Mouse (Mus musculus): Measurements from ENCODE around the gene Fbxo9.
"Not testable (repeated sequence)": the region's sequence is repeated elsewhere in the genome, so short reads cannot be mapped to it uniquely, and the experiment has no call there.

Fbxo9 gene

DNA sequence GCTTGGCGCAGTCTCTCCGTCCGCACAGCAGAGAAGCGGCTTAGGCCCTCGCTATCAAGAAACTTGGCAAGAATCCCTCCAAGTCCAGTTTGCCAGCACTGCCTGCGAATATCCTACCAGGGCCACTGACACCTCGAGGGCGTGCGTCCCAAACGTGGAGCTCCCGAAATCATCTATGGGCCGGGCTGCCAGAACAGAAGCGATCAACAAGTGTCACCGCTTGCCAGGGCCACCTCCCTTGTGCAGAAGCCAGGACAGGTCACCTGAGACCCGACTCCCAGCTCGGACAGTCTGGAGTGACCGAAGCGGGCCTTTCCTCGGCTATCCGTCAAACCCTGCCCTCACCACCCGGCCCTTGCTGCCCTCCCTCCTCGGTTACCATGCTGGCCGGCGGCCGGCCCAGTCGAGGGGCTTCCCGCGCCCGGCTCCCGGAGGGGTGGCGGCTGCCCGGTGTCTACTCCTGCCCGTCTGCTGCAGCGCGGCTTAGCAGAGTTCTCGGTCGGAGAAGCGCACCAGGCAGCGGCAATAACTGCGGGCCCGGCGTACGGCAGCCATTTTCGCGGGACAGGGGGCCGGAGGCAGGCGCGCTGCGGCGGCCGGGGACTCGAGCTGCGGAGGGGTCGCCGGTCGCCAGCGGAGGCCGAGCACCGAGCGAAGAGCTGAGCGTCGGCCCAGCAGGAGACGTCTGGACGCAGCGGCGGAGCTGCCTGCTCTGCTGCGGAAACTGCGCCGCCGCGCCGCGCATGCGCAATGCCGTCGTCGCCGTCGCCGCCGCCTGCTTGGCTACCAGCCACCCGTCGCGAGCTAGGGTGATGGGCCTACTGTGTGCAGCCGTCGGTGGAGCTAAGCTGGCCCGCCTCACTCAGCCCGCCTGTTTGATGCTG, 711 bp downstream of the Fbxo9 start:
- DNase-seq (ENCODE audit: low spot score), result peak; percentile 93

DNA sequence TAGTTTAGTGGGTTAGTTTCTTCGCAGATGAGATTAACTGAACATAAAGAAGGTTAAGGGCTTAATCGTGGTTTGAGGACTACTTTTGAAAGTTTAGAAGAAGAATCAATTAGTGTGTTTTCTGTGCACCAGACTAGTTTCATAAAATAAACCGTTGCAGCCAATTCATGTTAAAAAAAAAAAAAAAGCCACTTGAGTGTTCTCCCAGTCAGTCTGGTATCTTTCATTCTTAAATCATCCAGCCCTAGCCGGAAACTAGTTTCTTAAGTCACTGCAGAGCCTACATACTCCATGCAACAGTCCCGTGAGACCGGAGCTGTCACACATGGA, 1.3 kb downstream of the Fbxo9 start:
- no peak for DNase-seq (ENCODE audit: low spot score)

DNA sequence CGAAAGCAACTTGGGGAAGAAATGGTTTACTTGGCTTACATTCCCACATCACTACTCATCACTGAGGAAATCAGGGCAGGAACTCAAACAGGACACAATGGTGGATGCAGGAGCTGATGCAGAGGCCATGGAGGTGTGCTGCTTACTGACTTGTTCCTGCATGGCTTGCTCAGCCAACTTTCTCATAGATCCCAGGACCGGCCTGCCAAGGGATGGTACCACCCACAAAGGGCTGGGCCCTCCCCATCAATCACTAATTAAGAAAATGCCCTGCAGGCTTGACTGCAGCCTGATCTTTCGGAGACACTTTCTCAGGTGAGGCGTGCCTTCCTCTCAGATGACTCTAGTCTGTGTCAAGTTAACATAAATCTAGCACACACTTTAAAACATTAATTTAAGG, 2.0 kb downstream of the Fbxo9 start:
- DNase-seq (ENCODE audit: low spot score), result no peak

DNA sequence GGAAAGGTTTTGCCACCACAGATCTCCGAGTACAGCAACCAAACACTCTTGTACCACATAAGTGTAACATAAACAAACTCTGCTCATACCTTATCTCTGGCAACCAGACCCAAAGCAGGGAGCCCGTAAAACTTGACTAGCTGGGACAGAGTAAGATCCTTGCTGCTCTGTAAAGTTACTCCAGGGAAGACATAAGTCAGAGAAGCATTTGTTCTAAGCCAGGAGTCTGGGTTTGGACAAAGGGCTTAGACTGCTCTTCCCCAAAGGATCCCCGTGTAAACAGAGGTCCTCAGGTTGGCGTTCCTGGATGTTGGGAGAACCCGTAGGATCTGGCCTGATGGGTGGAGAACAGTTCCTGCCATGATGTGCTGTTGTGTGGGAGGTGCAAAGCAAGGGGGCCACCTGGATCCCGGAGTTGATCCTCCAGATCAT, 3.3 kb downstream of the Fbxo9 start:
- DNase-seq (ENCODE audit: low spot score), result no peak

DNA sequence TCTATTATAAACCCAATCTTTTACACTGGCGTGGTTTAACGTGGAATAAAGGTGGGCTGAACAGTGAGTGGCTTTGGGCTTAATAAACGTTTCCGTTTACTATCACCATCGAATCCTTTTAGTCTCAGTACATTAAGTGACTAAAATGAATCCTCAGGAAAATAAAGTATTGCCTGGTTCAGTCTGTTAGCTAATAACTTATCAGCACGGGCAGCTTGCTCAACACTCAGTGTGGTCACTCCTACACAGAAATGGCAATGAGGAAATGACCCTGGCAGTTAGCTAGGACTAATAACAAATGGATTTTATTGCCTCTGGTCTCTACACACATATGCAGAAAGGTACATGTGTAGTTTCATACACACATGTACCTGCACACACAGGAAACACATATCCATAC, 3.9 kb downstream of the Fbxo9 start:
- no peak for DNase-seq (ENCODE audit: low spot score)

DNA sequence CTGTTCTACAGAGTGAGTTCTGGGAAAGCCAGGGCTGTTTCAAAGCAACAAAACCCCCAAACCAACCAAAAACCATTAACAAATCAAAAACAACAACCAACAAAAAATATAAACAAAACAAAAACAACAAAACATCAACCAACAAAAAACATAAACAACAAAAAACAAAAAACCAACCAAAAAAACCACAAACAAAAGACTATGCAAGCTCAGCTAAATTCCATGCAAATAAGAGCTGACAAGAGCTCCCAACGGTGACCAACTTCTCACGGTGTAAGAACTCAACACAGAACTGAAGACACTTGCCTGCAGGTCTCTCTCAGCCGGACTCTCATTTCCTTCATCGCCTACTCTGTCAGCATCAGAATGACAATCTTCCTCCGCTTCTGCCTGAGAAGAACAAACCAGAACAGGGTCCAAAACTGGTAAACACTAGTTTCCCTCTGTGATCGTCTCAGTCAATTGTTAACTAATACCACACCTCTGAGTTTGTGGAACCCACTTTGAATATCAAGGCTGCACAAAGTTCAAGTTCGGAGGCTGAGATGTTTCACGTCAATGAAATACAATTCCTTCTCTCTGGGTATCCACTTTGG, 4.8 kb downstream of the Fbxo9 start:
- no peak for DNase-seq (ENCODE audit: low spot score)

DNA sequence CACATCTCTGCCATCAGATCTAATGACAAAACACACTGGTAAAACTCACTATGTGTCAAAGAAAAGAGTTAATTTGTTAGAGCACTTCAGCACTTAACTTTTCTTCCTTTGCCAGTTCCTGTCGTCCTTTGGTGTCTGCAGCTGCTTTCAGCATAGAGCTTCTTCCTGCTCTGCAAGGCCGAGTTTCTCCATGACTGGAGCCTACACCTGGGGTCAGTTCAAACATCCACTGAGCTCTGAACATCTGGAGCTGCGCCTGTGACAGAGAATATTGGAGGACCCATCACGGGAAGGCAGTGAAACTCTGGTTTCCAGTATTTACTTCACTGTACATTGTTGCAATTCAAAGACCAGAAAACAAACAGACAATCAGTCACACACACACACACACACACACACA, 7.4 kb downstream of the Fbxo9 start:
- no peak for DNase-seq (ENCODE audit: low spot score)

DNA sequence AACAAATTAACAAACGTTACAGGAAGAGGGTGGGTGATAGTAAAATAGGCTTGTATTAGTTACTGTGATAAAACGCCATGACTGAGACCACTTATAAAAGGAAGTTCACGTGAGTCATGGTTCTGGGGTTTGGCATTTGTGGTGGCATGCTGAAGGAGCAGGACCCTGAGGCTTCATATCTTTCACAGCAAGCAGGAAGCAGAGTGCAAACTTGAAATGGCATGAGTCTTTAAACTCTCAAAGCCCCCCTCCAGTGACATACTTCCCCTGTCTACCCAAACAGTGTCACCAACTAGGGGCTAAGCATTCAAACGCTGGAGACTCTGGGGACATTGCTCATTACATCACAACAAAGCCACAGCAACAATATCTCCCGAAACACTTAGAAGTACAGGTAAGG, 7.9 kb downstream of the Fbxo9 start:
- DNase-seq (ENCODE audit: low spot score), result no peak

DNA sequence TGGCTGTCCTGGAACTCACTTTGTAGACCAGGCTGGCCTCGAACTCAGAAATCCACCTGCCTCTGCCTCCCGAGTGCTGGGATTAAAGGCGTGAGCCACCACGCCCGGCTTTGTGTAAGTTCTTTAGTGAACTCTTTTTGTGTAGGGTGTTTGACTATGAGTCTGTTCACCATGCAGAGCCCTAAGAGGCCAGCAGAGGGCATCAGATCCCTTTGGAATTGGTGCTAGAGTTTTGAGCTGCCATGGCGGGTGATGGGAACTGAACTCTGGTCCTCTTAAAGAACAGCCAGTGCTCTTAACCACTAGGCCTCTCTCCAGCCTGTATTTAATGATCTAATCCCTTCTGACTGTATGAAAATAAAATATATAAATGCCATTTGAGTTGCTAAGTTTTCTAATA, 12.5 kb downstream of the Fbxo9 start:
- no peak for DNase-seq (ENCODE audit: low spot score)

DNA sequence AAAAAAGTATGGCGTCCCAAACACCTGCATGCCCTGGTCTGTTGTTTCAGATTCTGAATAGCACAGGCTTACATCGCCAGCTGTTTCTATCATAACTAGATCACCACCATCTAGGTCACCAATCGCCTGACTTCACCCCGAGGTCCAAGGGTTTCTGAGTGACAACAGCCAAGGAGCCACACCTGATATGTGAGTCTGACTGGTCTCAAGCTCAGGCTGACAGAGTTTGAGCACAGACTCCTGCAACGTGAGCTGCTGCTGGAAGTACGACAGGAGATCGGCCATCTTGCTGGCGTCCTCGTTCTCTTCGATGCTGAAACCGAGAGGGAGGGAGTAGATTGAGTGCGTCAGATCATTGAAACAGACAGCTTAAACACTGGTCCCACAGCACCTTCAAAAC, 13.2 kb downstream of the Fbxo9 start:
- DNase-seq (ENCODE audit: low spot score), result no peak

DNA sequence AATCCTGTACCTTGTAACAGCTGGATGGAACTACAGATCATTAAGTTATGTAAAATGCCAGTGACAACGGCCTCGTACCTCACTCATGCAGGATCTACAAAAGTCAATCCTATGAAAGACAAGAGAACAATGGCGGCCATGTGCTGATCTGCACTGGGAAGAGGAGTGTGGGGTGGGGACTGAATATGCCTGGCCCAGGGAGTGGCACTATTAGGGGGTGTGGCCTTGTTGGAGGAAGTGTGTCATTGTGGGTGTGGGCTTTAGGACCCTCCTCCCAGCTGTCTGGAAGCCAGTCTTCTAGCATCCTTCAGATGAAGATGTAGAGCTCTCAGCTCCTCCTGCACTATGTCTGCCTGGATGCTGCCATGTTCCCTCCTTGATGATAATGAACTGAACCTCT, 18.3 kb downstream of the Fbxo9 start:
- DNase-seq (ENCODE audit: low spot score), result no peak

DNA sequence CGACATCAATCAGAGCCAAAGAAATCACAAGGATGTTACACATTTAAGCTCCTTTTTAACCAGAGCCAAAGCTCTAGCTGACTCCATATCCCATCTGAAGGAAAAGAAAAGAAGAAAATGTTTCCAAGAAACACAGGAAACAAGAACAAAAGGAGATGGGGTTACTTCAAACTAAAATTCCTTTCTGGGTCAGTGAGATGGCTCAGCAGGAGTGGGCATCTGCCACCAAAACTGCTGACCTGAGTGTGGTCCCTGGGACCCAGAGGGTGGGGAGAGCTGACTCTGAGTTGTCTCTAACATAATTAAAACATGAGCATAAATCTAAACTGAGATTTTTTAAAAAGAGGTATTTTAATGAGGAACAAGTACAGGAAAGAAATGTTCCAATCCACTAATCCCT, 19.0 kb downstream of the Fbxo9 start:
- DNase-seq (ENCODE audit: low spot score), result no peak

DNA sequence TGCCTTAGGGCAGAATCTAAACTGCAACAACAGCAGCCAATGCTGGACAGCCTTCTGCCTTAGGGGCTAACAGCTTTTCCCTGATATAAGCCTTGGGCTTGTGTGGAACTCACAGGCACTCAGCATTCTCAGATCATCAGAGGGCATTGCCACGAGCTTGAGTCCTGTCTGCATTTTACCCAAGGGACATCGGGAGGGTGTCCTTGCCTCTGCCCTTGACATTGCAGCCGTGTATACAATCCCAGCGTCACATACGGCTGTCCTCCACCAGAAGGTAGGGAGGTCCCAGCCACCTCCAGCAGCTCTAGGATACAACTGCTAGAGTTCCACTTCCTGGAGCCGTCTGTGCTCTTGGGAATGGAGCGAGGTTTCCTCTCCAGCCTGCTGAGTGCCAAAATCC, 19.9 kb downstream of the Fbxo9 start:
- DNase-seq (ENCODE audit: low spot score), result no peak

DNA sequence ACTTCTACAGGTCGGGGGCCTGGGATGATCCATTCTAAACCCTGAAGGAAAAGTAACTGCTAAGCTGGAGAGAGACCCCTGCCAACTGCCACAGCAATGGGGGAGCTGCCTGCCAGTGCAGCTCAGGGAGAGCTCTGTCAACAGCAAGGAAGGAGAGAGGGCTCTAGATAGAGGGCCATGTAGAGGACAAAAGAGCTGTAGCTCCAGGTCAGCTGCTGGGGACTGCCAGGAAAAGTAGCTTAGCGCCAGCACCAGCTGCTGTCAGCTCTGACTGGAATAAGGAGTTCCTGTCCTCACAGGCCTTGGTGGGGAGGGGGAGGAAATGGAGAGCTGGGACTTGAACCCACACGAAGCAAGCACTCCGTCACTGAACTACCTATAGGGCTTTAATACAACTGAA, 20.3 kb downstream of the Fbxo9 start:
- DNase-seq (ENCODE audit: low spot score), result no peak

DNA sequence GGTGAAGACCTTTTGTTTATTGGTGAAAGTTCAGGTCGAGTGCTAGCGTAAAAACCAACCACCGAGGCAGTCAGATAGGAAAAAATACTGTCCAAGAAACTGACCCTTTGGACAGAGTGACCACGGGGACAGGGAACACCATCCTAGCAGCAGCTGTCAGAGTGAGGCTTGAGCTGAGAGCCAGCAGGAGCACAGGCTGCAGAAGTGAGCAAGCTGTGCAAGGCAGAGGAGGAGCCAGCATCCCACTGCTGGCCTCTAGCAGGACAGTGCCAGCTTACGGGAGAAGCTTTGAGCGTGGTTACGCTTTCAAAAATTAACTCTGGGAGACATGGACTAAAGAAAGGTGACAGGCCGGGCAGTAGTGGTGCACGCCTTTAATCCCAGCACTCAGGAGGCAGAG, 21.1 kb downstream of the Fbxo9 start:
- no peak for DNase-seq (ENCODE audit: low spot score)

DNA sequence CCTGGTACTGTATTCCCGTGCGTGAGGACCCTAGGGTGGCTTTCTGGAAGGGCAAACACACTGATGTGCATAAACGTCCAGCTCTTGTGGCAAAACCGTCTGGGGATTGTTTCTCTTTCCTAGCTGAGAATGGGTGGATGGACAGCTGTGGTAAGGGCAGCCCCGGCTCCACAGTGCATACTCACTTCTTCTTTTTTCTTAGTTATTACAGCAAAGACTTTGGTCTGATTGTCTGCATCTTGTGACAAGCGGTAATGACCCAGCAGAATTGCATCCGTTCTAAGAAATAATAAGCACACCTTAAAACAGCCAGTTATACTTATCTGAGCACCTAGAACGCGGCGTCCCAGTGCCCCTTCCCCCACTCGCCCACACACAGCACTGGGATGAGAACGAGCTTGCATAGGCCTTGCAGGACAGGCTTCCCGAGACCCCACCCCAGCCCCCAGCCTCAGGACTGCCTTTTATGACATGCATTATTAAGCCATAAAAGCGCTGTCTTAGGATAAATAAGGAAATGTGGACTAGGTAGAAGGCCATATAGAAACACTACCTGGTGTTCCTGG, 23.1 kb downstream of the Fbxo9 start:
- no peak for DNase-seq (ENCODE audit: low spot score)

DNA sequence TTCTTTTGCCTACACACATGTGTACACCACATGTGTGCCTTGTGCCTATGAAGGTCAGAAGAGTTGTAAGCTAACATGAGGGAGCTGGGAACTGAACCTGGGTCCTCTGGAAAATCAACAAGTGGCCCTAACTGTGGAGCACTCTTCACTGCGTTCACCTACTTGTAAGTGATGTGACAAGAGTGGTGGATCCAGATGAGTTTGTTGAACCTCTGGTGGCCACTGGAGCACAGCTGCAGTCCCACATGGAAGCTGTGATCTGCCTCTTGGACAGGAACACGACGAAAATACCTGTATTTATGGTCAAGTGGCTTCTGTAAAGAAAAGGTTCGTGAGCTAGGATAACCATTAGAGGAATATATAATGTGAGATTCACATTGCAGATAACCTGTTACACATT, 24.5 kb downstream of the Fbxo9 start:
- no peak for DNase-seq (ENCODE audit: low spot score)

DNA sequence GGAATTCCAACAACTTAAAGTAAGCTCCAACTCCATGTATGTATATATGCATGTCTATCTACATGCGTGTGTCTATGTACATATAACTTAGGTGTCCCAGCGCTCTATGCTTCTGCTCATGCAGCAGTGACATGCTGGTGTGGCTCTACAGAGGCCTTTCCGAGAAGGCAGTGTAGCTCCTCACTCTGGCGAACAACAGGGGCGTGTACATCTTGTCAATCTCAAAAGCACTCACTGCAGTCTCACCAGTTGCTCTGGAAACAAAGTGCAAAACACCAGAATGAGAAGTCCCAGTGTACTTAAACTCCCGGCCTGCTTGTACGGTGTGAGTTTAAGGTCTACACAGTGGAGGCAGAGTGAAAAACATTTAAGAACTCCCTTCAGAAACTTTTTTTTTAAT, 27.0 kb downstream of the Fbxo9 start:
- no peak for DNase-seq (ENCODE audit: low spot score)

DNA sequence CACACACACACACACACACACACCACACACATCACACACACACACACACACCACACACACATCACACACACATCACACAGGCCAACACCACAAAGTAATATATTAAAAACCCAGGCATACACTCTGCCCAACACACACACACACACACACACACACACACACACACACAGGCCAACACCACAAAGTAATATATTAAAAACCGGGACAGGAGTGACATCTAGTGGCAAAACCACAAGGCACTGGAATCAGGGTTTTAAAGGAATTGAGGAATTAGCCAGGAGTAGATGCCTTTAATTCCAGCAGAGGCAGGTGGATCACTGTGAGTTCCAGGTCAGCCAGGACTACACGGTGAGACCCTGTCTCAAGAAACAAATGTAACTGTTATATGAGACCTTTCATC, 30.6 kb downstream of the Fbxo9 start:
- DNase-seq (ENCODE audit: low spot score), result no peak

DNA sequence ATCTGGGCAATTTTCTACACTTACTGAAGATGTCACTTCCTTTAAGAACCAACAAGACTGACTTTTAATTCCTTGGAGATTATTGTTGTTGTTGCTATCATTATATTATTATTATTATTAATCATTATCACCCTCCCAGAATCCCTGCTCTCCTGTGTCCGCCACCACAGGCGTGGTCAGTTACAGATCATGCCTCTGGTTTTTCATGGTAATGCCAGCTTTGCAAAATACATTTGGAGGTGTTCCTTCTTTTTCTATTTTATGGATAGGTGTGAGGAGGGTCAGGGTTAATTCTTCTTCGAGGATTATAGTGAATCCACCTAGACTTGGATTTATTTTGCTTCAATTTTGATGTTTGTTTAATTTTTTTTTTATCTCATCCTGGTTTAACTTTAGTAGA, 33.6 kb downstream of the Fbxo9 start:
- no peak for DNase-seq (ENCODE audit: low spot score)

DNA sequence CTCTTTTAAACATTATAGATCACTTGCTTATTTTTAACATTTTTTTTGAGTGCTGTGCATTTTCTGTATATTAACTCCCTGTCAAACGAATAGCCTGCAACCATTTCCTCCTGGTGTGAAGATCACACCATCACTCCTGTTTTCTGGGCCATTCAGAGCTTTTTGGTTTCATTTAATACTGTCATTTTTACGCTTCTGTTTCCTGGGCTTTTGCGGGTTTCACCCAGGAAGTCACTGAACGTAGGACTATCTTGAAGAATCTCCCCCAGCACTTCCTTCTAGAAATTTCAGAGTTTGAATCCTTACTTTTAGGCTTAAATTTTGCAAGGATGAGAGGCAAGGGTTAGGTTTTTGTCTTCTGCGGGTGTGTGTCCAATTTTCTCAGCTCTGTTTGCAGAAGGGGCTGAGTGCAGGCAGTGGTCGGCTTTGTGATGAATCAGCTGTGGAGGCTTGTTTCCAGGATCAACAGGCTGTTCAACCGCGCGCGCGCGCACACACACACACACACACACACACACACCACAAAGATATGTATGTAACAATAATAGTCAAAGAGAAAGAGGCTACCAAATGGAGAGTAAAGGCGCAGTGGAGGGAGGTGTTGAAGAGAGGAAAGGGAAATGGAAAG, 35.0 kb downstream of the Fbxo9 start:
- no peak for DNase-seq (ENCODE audit: low spot score)

DNA sequence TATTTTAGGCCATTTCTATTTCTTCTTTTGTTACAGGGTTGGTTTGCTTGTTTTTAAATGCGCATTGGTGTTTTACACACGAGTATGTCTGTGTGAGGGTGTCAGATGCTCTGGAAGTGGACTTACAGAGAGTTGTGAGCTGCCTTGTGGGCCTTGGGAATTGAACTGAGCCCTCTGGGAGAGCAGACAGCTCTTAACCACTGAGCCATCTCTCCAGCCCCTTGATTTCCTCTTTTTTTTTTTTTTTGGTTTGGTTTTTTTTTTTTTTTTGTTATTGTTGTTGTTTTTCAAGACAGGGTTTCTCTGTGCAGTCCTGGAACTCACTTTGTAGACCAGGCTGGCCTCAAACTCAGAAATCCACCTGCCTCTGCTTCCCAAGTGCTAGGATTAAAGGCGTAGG, 35.6 kb downstream of the Fbxo9 start:
- not testable (repeated sequence) for DNase-seq (ENCODE audit: low spot score)

DNA sequence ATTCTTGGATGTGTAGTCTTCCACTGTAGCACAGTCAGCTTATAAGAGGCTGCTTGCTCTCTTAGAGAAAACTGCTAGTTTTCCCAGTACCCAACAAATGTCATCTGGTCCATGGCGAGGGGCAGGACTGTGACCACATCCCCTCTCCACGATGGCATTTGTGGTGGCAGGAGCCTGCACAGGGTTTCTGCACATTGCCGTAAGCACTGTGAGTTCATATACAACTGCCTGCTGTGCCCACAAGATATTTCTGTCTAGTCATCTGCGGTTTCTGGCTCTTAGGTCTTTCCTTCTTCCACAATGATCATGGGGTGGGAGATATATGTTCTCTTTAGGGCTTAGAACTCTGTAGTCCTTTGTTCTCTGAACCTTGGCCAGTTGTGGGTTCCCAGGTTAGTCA, 37.2 kb downstream of the Fbxo9 start:
- no peak for DNase-seq (ENCODE audit: low spot score)

Data from embryo, embryonic 10 days (tissue).